Mouse (Mus musculus): Measurements from ENCODE around the gene Lamtor1.

- no peak for TF ChIP-seq CTCF (IDR thresholded peaks at IDR 0.05)
- no peak for TF ChIP-seq EP300 (IDR thresholded peaks at IDR 0.05)
These were observed 32.6 kb downstream of the Lamtor1 start for GRCm38 (mm10) chr7:101938348-101938747.
